Mouse (Mus musculus) heart, adult 2 months (tissue): ENCODE measurements around the gene Rpl19. TPM values are rescaled to one million over a fixed set of nuclear protein-coding genes. Genes with fewer than 3 reads are reported as not detected.
A peak's percentile ranks its signal among the peaks of the same experiment; 100 is the strongest.

Experiments used
- DNase-seq, 2 experiments: peaks; one replicate each; pipeline ENCODE4 v3.0.0; 2021
- H3K27ac ChIP-seq: fragments of 200-600 bp; 2 replicates; pipeline ENCODE4 v1.8.1; 2022
- H3K27me3 ChIP-seq: fragments of 200-500 bp; 2 replicates; pipeline ENCODE4 v1.6.1; 2012; ENCODE audit warnings: mild to moderate bottlenecking, low read length, inconsistent platforms, mixed read lengths; ENCODE audit not compliant: control insufficient read depth, insufficient read depth
- H3K36me3 ChIP-seq: fragments of 200-500 bp; 2 replicates; pipeline ENCODE4 v1.6.1; 2012; ENCODE audit warnings: low read length, inconsistent platforms; ENCODE audit not compliant: control insufficient read depth, insufficient read depth
- H3K4me1 ChIP-seq: fragments of 200-500 bp; 2 replicates; pipeline ENCODE4 v1.6.1; 2011; ENCODE audit warnings: low read length; ENCODE audit not compliant: control insufficient read depth, insufficient read depth
- H3K4me3 ChIP-seq: fragments of 200-600 bp; 2 replicates; pipeline ENCODE4 v1.8.1; 2022
- H3K79me2 ChIP-seq: fragments of 200-500 bp; replicated peaks from 2 replicates; pipeline ENCODE4 v1.6.1; 2012; ENCODE audit warnings: mild to moderate bottlenecking, inconsistent platforms, low read length, moderate library complexity, mixed read lengths; ENCODE audit not compliant: control insufficient read depth, insufficient read depth
- H3K9ac ChIP-seq: fragments of 200-500 bp; 2 replicates; pipeline ENCODE4 v1.6.1; 2012; ENCODE audit warnings: low read depth, mild to moderate bottlenecking, control low read depth, inconsistent platforms, low read length, mixed read lengths
- CTCF ChIP-seq: fragments of 200-600 bp; IDR thresholded peaks from 2 replicates; pipeline ENCODE4 v1.8.1; 2022; ENCODE audit warnings: antibody characterized with exemption, mild to moderate bottlenecking, moderate library complexity
- EP300 ChIP-seq: fragments of 200-500 bp; IDR thresholded peaks from 2 replicates; pipeline ENCODE4 v1.6.1; 2011; ENCODE audit warnings: low read depth, low read length, control low read depth; ENCODE audit not compliant: insufficient read depth
- POLR2A ChIP-seq: fragments of 200-500 bp; IDR thresholded peaks from 2 replicates; pipeline ENCODE4 v1.6.1; 2011; ENCODE audit warnings: mild to moderate bottlenecking, low read depth, low read length, control low read depth; ENCODE audit not compliant: insufficient read depth
- WGBS: fragments of 180-500 bp; shearing (Covaris S2); methylation state at CpG from one replicate; pipeline ENCODE4 v1.1.7; 2018; 5-methylcytosine and 5-hydroxymethylcytosine counted together
- intact Hi-C: fragments of 180-260 bp; cut with DNase I; formaldehyde crosslinking; loops from one replicate; pipeline ENCODE4 v1.15.1; 2025
- polyA plus RNA-seq: library from polyadenylated mRNA; depleted of rRNA; stranded (reverse); fragments of >200 nt; gene quantifications from 2 replicates; pipeline ENCODE4 v1.2.3, GENCODE M21; 2012
- total RNA-seq, 2 experiments: library from RNA; stranded (reverse); gene quantifications; 2 replicates each; pipeline ENCODE4 v1.2.3; 2021

Gene Rpl19
- total and polyA plus RNA-seq, 3 experiments = 348 to 604 (median 505) TPM

DNA sequence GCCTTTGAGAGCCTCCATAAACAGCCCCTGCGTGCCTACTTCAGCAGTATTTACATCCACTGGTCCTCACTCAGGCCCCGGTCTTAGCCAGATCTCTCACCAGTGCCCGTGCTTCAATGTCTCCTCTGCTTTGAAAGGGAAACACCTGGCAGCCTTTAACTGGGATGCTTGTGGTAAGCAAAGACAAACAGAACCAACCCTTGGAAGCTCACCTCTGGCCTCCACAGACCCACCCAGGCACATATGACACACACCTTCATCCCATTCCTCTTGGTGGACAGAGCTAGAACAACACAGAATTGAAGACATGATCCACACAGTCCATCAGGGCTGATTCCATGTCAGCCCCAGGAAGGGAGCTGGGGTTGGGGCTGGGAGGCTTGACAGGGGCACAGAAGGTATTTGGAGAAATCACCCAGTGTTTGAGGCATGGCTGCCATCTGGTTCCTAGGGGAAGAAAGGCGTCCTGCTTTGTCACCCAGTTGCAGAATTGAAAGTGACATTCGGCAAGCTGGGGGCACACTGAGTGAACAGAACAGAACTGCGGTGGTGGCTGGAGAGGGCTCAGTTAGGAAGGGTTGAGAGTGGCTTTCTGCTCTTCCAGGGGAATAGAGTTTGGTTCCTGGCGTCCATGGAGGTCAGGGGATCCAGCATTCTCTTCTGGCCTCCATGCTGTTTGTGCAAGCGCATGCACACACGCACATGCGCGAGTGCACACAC, 28.3 kb upstream of the Rpl19 start:
- Histone ChIP-seq H3K4me3 (no peak overlapping the region), H3K36me3 (no peaks in the 10 kb centered on the region), H3K9ac (no peak overlapping the region), H3K27me3 (no peaks in the 10 kb centered on the region), H3K4me1 (peaks cover 4% of the 10 kb centered on the region), H3K79me2 (no peaks in the 10 kb centered on the region), H3K27ac (no peak overlapping the region)
- TF ChIP-seq CTCF (no peak), EP300 (no peak), POLR2A (no peak)
- no peak for DNase-seq
- intact Hi-C loops = no loop called here
- 88% methylated on average over 11 of the region's 11 CpGs for WGBS

GRCm38 (mm10) chr11:97998898-97999608, 27.5 kb upstream of the Rpl19 start:
- no peak for DNase-seq
- no peak overlapping the region for H3K9ac ChIP-seq
- TF ChIP-seq EP300 = no peak
- no peak for TF ChIP-seq POLR2A
- TF ChIP-seq CTCF = no peak
- H3K4me3 ChIP-seq = no peak overlapping the region
- intact Hi-C loops = no loop called here
- 40% methylated on average over 7 of the region's 7 CpGs for WGBS
- H3K27me3 ChIP-seq = no peaks in the 10 kb centered on the region
- no peaks in the 10 kb centered on the region for H3K79me2 ChIP-seq
- peaks cover 4% of the 10 kb centered on the region for H3K4me1 ChIP-seq
- H3K27ac ChIP-seq = no peak overlapping the region
- no peaks in the 10 kb centered on the region for H3K36me3 ChIP-seq

DNA sequence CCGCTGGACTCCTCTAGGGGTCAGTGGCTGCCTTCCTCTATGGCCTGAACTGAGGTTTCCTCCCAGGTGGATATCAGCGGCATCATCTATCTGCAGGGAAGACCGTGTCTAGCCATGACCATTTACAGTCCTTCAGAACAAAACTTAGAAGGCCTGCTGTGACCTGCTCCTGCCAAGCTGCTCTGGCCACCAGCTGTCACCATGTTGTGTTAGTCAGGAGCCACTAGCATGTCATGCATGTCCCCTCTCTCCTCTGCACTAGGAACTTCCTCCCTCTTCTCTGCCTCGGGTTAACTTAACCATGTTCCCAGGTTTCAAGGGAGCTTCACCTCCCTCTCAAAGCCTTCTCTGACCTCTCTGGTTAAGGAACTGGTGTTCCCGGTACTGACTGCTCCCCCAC, 26.8 kb upstream of the Rpl19 start:
- no peak overlapping the region for H3K27ac ChIP-seq

DNA sequence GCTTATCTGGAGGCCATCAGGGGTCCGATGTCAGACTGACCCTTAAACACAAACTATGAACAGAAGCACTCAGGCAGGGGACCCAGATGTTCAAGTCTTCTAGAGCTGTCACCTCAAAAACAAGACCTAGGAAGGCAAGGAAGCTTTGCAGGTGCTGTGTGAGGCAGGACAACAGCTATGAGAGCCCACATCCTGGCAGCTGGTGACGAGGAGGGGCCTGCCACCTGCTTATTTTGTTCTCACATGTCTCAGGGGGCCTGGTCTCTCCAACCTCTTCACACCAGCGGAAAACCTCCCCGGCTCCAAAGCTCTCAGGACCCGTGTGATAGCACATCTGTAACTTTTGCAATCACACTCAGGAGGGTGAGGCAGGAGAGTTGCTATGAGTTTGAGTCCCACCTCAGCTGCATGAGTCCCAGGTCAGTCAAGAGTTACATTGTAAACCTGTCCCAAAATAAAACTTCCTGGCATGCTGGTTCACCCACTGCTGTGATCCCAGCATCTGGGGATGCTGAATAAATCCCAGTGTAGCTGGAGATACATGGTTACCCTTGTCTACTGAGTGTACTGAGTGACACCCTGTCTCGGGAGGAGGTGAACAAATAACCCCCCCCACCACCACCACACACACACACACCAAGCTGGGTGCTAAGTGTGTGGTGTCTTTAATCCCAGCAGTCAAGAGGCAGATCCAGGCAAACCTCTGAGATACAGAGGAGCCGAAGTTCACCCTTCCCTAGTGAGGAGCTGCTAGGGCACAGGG, 26.0 kb upstream of the Rpl19 start:
- Histone ChIP-seq H3K36me3 (no peaks in the 10 kb centered on the region), H3K27me3 (no peaks in the 10 kb centered on the region), H3K4me1 (peaks cover 3% of the 10 kb centered on the region), H3K27ac (no peak overlapping the region), H3K9ac (no peak overlapping the region), H3K4me3 (no peak overlapping the region), H3K79me2 (no peaks in the 10 kb centered on the region)
- TF ChIP-seq CTCF = no peak
- TF ChIP-seq EP300 = no peak
- TF ChIP-seq POLR2A = no peak
- intact Hi-C loops = no loop called here
- WGBS = 33% methylated on average over 7 of the region's 7 CpGs
- peak in 1 of 2 experiments; percentile 44 for DNase-seq

More for the DNA sequence above, 26.8 kb upstream of the Rpl19 start:
- Histone ChIP-seq H3K9ac (no peak overlapping the region), H3K79me2 (no peaks in the 10 kb centered on the region), H3K27me3 (no peaks in the 10 kb centered on the region), H3K4me1 (peaks cover 1% of the 10 kb centered on the region; the same call in 1 of the 2 replicates), H3K36me3 (no peaks in the 10 kb centered on the region), H3K4me3 (no peak overlapping the region)
- DNase-seq = no peak
- TF ChIP-seq POLR2A (0 out of 2 replicates have a peak, but pooled peaks have one; percentile 16), CTCF (no peak), EP300 (no peak)
- intact Hi-C loops = no loop called here
- WGBS = 49% methylated on average over 5 of the region's 5 CpGs

DNA sequence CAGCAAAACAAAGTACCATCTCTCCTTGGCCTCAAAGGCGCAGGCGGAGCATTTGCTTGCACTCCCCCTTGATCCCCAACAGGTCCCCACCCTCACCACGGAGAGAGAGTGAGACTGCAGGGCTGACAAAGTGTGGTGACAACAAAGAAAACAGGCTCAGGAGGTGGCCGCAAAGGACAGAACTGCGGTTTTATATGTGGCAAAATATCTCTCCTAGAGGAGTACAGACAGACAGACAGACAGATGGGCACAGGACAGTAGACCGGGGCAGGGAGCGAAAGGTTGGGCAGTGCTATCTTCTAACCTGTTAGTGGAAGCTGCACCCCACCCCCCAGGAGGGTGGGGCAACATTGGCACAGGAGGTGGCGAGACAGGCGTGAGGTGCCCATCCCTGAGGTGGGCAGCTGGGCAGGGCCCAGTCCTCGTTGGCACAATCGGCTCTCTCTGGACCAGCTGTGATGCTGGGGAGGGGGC, 25.1 kb upstream of the Rpl19 start:
- Histone ChIP-seq H3K4me3 (no peak overlapping the region), H3K27me3 (no peaks in the 10 kb centered on the region), H3K79me2 (no peaks in the 10 kb centered on the region), H3K36me3 (no peaks in the 10 kb centered on the region), H3K4me1 (peaks cover 4% of the 10 kb centered on the region), H3K27ac (no peak overlapping the region), H3K9ac (no peak overlapping the region)
- DNase-seq = no peak
- WGBS = 48% methylated on average over 11 of the region's 11 CpGs
- no peak for TF ChIP-seq EP300
- TF ChIP-seq POLR2A = no peak
- no peak for TF ChIP-seq CTCF
- intact Hi-C loops = no loop called here

DNA sequence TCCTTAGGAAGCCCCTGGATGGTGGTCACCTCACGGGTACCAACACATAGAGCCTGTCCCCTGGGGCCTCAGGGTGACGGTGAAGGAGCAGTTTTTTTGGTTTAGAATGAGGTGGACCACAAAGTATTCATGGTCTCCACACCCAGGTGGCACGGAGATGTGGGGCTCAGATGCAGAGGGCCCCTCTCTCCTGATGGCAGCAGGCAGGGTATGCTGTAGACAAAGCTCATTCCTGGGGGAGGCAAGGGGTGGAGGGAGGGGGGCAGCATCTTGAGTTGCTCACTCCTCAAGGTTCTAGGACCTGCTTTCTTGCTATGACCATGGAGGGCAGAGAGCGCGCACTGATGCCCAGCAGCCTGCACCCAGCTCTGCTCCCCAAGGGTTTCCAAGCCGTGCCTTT, 24.5 kb upstream of the Rpl19 start:
- Histone ChIP-seq H3K79me2 (no peaks in the 10 kb centered on the region), H3K27me3 (no peaks in the 10 kb centered on the region), H3K27ac (no peak overlapping the region), H3K9ac (no peak overlapping the region), H3K4me3 (no peak overlapping the region), H3K4me1 (peaks cover 4% of the 10 kb centered on the region), H3K36me3 (no peaks in the 10 kb centered on the region)
- WGBS = 67% methylated on average over 6 of the region's 6 CpGs
- DNase-seq = no peak
- TF ChIP-seq EP300 = no peak
- TF ChIP-seq CTCF = no peak
- TF ChIP-seq POLR2A = no peak
- intact Hi-C loops = no loop called here
